Mouse (Mus musculus): ENCODE data around the gene Ppp2r2d. TPM values are rescaled to one million over a fixed set of nuclear protein-coding genes. Genes with fewer than 3 reads are reported as not detected.

Gene Ppp2r2d
- polyA plus RNA-seq (2015; fragmentation: Nextera tagmentation; extraction: Ambion mirVana) = 35.1 and 37.3 TPM in 2 replicates

GRCm38 (mm10) chr7:138845544-138846391 lies at the start of gene Ppp2r2d, which contains the start of gene Mapk1ip1:
Gene Ppp2r2d (plus strand): TSS chr7:138846079.
Gene Mapk1ip1 (minus strand): TSS chr7:138846273.
- H3K4me1 ChIP-seq = peaks cover 42% of the 10 kb centered on the region
- H3K4me3 ChIP-seq (replicated peaks) = peak within 1 kb of the TSS; percentile 71
- peak within 1 kb of the TSS; percentile 81 for H3K4me2 ChIP-seq
- peak within 1 kb of the TSS; percentile 94 for H3K9ac ChIP-seq
- H3K27me3 ChIP-seq = no peaks in the 10 kb centered on the region
- no peaks in the 10 kb centered on the region for H3K9me3 ChIP-seq (replicated peaks)
- under 1% methylated on average over 51 of the region's 51 CpGs for WGBS
- peak within 1 kb of the TSS; percentile 97 for H3K27ac ChIP-seq
- ATAC-seq (replicated peaks; ENCODE audit: low FRiP score) = peak; percentile 96
- H3K36me3 ChIP-seq = peaks cover 13% of the 10 kb centered on the region

- Histone ChIP-seq H3K9ac (no peak overlapping the region), H3K4me1 (peaks cover 3% of the 10 kb centered on the region; the same call in 1 of the 2 replicates), H3K4me3 (replicated peaks) (no peak overlapping the region), H3K4me2 (no peak overlapping the region), H3K27me3 (no peaks in the 10 kb centered on the region), H3K36me3 (no peaks in the 10 kb centered on the region), H3K27ac (no peak overlapping the region), H3K9me3 (replicated peaks) (peaks cover 6% of the 10 kb centered on the region)
- WGBS = 23% methylated on average over 4 of the region's 4 CpGs
- ATAC-seq (replicated peaks; ENCODE audit: low FRiP score) = no peak
Measured at GRCm38 (mm10) chr7:138803386-138803785, 42.5 kb upstream of the Ppp2r2d start.

- ATAC-seq (replicated peaks; ENCODE audit: low FRiP score) = no peak
- H3K4me3 ChIP-seq (replicated peaks) = no peak overlapping the region
- no peaks in the 10 kb centered on the region for H3K36me3 ChIP-seq
- H3K4me1 ChIP-seq = peaks cover 3% of the 10 kb centered on the region; the same call in 1 of the 2 replicates
- no peak overlapping the region for H3K9ac ChIP-seq
- H3K27ac ChIP-seq = no peak overlapping the region
- no peak overlapping the region for H3K4me2 ChIP-seq
- peaks cover 6% of the 10 kb centered on the region for H3K9me3 ChIP-seq (replicated peaks)
- WGBS = 92% methylated on average over 3 of the region's 3 CpGs
- H3K27me3 ChIP-seq = no peaks in the 10 kb centered on the region
Measured at GRCm38 (mm10) chr7:138807146-138807545, 38.7 kb upstream of the Ppp2r2d start.

GRCm38 (mm10) chr7:138813213-138813875 lies 32.5 kb upstream of the Ppp2r2d start:
- Histone ChIP-seq H3K27ac (peak overlapping the region; percentile 49; the same call in 1 of the 2 replicates), H3K4me2 (no peak overlapping the region), H3K9ac (no peak overlapping the region), H3K27me3 (no peaks in the 10 kb centered on the region), H3K36me3 (no peaks in the 10 kb centered on the region), H3K4me3 (replicated peaks) (no peak overlapping the region), H3K4me1 (peaks cover 7% of the 10 kb centered on the region), H3K9me3 (replicated peaks) (no peaks in the 10 kb centered on the region)
- no peak for ATAC-seq (replicated peaks; ENCODE audit: low FRiP score)
- 62% methylated on average over 11 of the region's 11 CpGs for WGBS

- Histone ChIP-seq H3K9ac (no peak overlapping the region), H3K27me3 (no peaks in the 10 kb centered on the region), H3K27ac (no peak overlapping the region), H3K9me3 (replicated peaks) (no peaks in the 10 kb centered on the region), H3K4me2 (no peak overlapping the region), H3K36me3 (no peaks in the 10 kb centered on the region), H3K4me3 (replicated peaks) (no peak overlapping the region), H3K4me1 (peaks cover 2% of the 10 kb centered on the region)
- no peak for ATAC-seq (replicated peaks; ENCODE audit: low FRiP score)
- 61% methylated on average over 4 of the region's 4 CpGs for WGBS
Measured at GRCm38 (mm10) chr7:138818314-138818713, 27.6 kb upstream of the Ppp2r2d start.

GRCm38 (mm10) chr7:138824423-138824822 lies 21.5 kb upstream of the Ppp2r2d start:
- Histone ChIP-seq H3K4me1 (no peaks in the 10 kb centered on the region), H3K4me2 (no peak overlapping the region), H3K9ac (no peak overlapping the region), H3K4me3 (replicated peaks) (no peak overlapping the region), H3K27ac (no peak overlapping the region), H3K27me3 (peaks cover 3% of the 10 kb centered on the region; the same call in 1 of the 2 replicates), H3K9me3 (replicated peaks) (no peaks in the 10 kb centered on the region), H3K36me3 (no peaks in the 10 kb centered on the region)
- WGBS = 68% methylated on average over 6 of the region's 6 CpGs
- ATAC-seq (replicated peaks; ENCODE audit: low FRiP score) = no peak

GRCm38 (mm10) chr7:138824995-138825756 lies 20.7 kb upstream of the Ppp2r2d start:
- Histone ChIP-seq H3K9me3 (replicated peaks) (no peaks in the 10 kb centered on the region), H3K27me3 (peaks cover 3% of the 10 kb centered on the region; the same call in 1 of the 2 replicates), H3K9ac (no peak overlapping the region), H3K36me3 (no peaks in the 10 kb centered on the region), H3K27ac (no peak overlapping the region), H3K4me1 (no peaks in the 10 kb centered on the region), H3K4me2 (no peak overlapping the region), H3K4me3 (replicated peaks) (no peak overlapping the region)
- WGBS = 76% methylated on average over 19 of the region's 19 CpGs
- no peak for ATAC-seq (replicated peaks; ENCODE audit: low FRiP score)

GRCm38 (mm10) chr7:138827812-138828211 lies 18.1 kb upstream of the Ppp2r2d start:
- 18% methylated on average over 11 of the region's 11 CpGs for WGBS
- Histone ChIP-seq H3K27ac (no peak overlapping the region), H3K9ac (no peak overlapping the region), H3K27me3 (peaks cover 3% of the 10 kb centered on the region; the same call in 1 of the 2 replicates), H3K4me1 (no peaks in the 10 kb centered on the region), H3K9me3 (replicated peaks) (no peaks in the 10 kb centered on the region), H3K36me3 (no peaks in the 10 kb centered on the region), H3K4me3 (replicated peaks) (no peak overlapping the region), H3K4me2 (no peak overlapping the region)
- no peak for ATAC-seq (replicated peaks; ENCODE audit: low FRiP score)

- Histone ChIP-seq H3K27ac (no peak overlapping the region), H3K36me3 (peaks cover 15% of the 10 kb centered on the region), H3K9ac (no peak overlapping the region), H3K4me2 (no peak overlapping the region), H3K9me3 (replicated peaks) (no peaks in the 10 kb centered on the region), H3K4me1 (no peaks in the 10 kb centered on the region), H3K27me3 (no peaks in the 10 kb centered on the region), H3K4me3 (replicated peaks) (no peak overlapping the region)
- no peak for ATAC-seq (replicated peaks; ENCODE audit: low FRiP score)
- 91% methylated on average over 3 of the region's 3 CpGs for WGBS
Measured at GRCm38 (mm10) chr7:138835028-138835427, 10.9 kb upstream of the Ppp2r2d start.

- no peaks in the 10 kb centered on the region for H3K9me3 ChIP-seq (replicated peaks)
- H3K36me3 ChIP-seq = peaks cover 13% of the 10 kb centered on the region
- 0 out of 2 replicates have a peak, but pooled peaks have one; percentile 34 for ATAC-seq (replicated peaks; ENCODE audit: low FRiP score)
- 37% methylated on average over 4 of the region's 4 CpGs for WGBS
- no peak overlapping the region for H3K4me2 ChIP-seq
- H3K4me1 ChIP-seq = peaks cover 28% of the 10 kb centered on the region
- no peak overlapping the region for H3K9ac ChIP-seq
- no peak overlapping the region for H3K27ac ChIP-seq
- H3K4me3 ChIP-seq (replicated peaks) = no peak overlapping the region
- H3K27me3 ChIP-seq = no peaks in the 10 kb centered on the region
Measured at GRCm38 (mm10) chr7:138840594-138841021, 5.3 kb upstream of the Ppp2r2d start.

- Histone ChIP-seq H3K9me3 (replicated peaks) (no peaks in the 10 kb centered on the region), H3K4me2 (no peak overlapping the region), H3K36me3 (peaks cover 3% of the 10 kb centered on the region), H3K27ac (no peak overlapping the region), H3K27me3 (no peaks in the 10 kb centered on the region), H3K4me1 (peaks cover 28% of the 10 kb centered on the region), H3K9ac (no peak overlapping the region), H3K4me3 (replicated peaks) (no peak overlapping the region)
- 65% methylated on average over 2 of the region's 3 CpGs for WGBS
- ATAC-seq (replicated peaks; ENCODE audit: low FRiP score) = no peak
Measured at GRCm38 (mm10) chr7:138841436-138842151, 4.3 kb upstream of the Ppp2r2d start.
